Mouse (Mus musculus): ENCODE measurements at regions not wholly inside any gene's neighbourhood (a gene's known extent, or its start where the extent isn't known, plus 50 kb on each side); places are given as distances from the start of the nearest gene placed in this dataset.

DNA sequence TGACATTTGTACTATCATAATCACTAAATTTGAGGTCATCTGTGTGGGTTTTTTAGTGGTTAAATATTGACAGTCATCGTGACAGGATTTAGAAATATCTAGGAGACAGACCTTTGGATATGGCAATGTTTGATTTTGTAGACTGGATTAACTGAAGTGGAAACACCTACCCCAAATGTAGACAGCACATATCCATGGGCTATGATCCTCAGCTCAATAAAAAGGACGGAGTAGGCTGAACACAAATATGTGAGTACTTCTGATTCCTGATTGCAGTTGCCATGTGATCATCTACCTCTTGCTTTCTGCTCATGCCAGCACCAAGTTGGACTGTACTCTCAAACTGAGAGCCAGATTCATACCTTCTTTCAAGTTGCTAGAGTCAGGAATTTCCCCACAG is 674.4 kb downstream of the Kcna4 start:
- TF ChIP-seq CTCF (conservative IDR thresholded peaks at IDR 0.05; ENCODE audit: insufficient read depth, insufficient read length, low read depth, low read length) (no peak), POLR2A (IDR thresholded peaks at IDR 0.05; ENCODE audit: low read depth, low read length) (no peak)

All from kidney, adult 2 months (tissue).